Mouse (Mus musculus) naive thymus-derived CD4-positive, alpha-beta T cell, adult 2 months (primary cell): ENCODE measurements around the gene H2-Q10.
A peak's percentile ranks its signal among the peaks of the same experiment; 100 is the strongest.
"Not testable (repeated sequence)": the region's sequence is repeated elsewhere in the genome, so short reads cannot be mapped to it uniquely, and the experiment has no call there.

ENCODE experiments used
- DNase-seq: peaks from one replicate; pipeline ENCODE4 v3.0.0-alpha.2; 2011; ENCODE audit warnings: low read depth

Gene H2-Q10

GRCm38 (mm10) chr17:35469842-35470751, at the start of gene H2-Q10:
TSS of gene H2-Q10 (plus strand) at chr17:35470089.
- peak; percentile 33 for DNase-seq

- peak; percentile 89 for DNase-seq
Measured at GRCm38 (mm10) chr17:35420206-35420810, 49.6 kb upstream of the H2-Q10 start.

- not testable (repeated sequence) for DNase-seq
Measured at GRCm38 (mm10) chr17:35421331-35421730, 48.6 kb upstream of the H2-Q10 start.

- not testable (repeated sequence) for DNase-seq
Measured at GRCm38 (mm10) chr17:35422360-35422759, 47.5 kb upstream of the H2-Q10 start.

- peak; percentile 44 for DNase-seq
Measured at GRCm38 (mm10) chr17:35423131-35423810, 46.6 kb upstream of the H2-Q10 start.

GRCm38 (mm10) chr17:35424106-35424505, 45.8 kb upstream of the H2-Q10 start:
- peak; percentile 44 for DNase-seq

- peak; percentile 82 for DNase-seq
Measured at GRCm38 (mm10) chr17:35424624-35425416, 45.1 kb upstream of the H2-Q10 start, which contains the start of gene H2-Q6. TSS of gene H2-Q6 (plus strand) at chr17:35424850.

GRCm38 (mm10) chr17:35425474-35425873, 44.4 kb upstream of the H2-Q10 start:
- DNase-seq, result peak; percentile 69

- DNase-seq, result not testable (repeated sequence)
Measured at GRCm38 (mm10) chr17:35428883-35429282, 41.0 kb upstream of the H2-Q10 start.

GRCm38 (mm10) chr17:35430671-35431070, 39.2 kb upstream of the H2-Q10 start:
- DNase-seq, result not testable (repeated sequence)

GRCm38 (mm10) chr17:35432167-35432566, 37.7 kb upstream of the H2-Q10 start:
- DNase-seq, result not testable (repeated sequence)

GRCm38 (mm10) chr17:35434836-35435235, 35.1 kb upstream of the H2-Q10 start:
- peak; percentile 90 for DNase-seq

- peak; percentile 37 for DNase-seq
Measured at GRCm38 (mm10) chr17:35435577-35435976, 34.3 kb upstream of the H2-Q10 start.

- DNase-seq, result not testable (repeated sequence)
Measured at GRCm38 (mm10) chr17:35437386-35437936, 32.4 kb upstream of the H2-Q10 start.

- peak; percentile 44 for DNase-seq
Measured at GRCm38 (mm10) chr17:35438395-35438794, 31.5 kb upstream of the H2-Q10 start.

- DNase-seq, result peak; percentile 93
Measured at GRCm38 (mm10) chr17:35438885-35439284, 31.0 kb upstream of the H2-Q10 start, which contains the start of gene H2-Q7. TSS of gene H2-Q7 (plus strand) at chr17:35439155.

GRCm38 (mm10) chr17:35439295-35439747, 30.6 kb upstream of the H2-Q10 start:
- peak; percentile 61 for DNase-seq

- peak; percentile 54 for DNase-seq
Measured at GRCm38 (mm10) chr17:35439925-35440645, 29.8 kb upstream of the H2-Q10 start.

GRCm38 (mm10) chr17:35442376-35442775, 27.5 kb upstream of the H2-Q10 start:
- DNase-seq, result not testable (repeated sequence)

- DNase-seq, result peak; percentile 10
Measured at GRCm38 (mm10) chr17:35444510-35444909, 25.4 kb upstream of the H2-Q10 start.
